Mouse (Mus musculus) neutrophil, adult 59 days (primary cell): ENCODE results near the gene Gm9958. TPM values are rescaled to one million over a fixed set of nuclear protein-coding genes. Genes with fewer than 3 reads are reported as not detected.

Experiments used
- total RNA-seq, 2 experiments: library from RNA; stranded (reverse); gene quantifications; 1 replicate in 1 of 2; 2 replicates in 1 of 2; pipeline ENCODE4 v1.2.4; 2023

Gene Gm9958
- total RNA-seq = 1 to 10 TPM in 1 of 2 experiments, under 1 TPM in 1; 0.82 to 1.4 TPM

DNA sequence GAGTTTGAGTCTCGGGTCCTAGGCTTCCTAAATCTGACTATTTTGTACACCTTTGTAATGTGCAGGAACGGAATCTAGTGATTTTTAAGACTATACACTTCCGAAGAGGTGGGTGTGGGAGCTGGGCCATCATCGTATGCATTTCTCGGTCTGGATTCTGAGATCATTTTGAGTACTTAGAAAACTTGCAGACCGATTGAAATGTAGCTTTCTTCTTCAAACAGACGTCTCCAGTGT, at the start of gene Gm9958:
Gene Gm9958, plus strand, starts transcription at position 138 of the 237 bp plus-strand sequence.

DNA sequence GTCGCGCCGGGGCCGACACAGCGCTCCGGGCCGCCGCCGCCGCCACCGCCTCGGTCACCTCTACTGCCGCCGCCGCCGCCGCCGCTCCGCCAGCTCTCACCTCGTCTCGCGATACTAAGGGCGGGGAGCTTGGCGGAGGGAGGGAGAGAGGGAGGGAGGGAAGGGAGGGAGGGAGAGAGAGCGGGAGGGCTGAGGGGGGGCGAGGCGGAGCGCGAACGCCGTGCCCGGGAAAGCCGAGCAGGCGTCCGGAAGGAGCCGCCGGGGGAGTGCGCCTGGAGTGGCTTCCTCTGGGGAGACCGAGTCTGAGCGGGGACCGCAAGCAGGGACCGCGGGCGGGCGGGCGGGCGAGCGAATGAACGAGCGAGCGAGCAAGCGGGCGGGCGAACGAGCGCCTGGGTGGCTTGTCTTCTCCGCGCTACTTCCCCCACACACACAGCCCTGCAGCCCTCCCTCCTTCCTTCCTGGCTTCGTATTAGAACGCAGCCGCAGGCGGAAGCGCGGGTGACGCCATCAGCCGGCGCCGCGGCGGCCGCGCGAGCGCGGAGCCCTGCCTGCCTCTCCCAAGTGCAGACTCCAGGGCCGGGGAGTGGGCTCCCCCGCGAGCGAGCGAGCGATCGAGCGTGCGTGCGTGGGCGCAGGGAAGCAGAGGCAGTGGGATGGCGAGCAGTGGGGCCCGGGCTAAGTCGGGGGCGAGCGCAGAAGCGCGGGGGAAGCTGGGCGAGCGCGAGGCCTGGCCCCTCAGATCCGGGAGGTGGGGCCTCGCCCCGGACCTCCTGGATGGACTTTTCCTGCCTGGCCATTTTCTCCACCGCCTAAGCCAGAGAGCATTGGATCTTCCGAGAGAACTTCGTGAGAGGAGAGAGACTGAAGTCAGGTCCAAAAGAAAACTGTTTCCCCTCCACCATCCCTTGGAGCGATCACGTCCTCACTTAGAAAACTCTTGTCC, 610 bp upstream of the Gm9958 start, which contains the start of gene Ankrd17:
Gene Ankrd17, minus strand, starts transcription at position 457 of the 946 bp plus-strand sequence.

Other genes starting within 250 kb of the Gm9958 start
- gene Cox18, start 143.2 kb upstream of the Gm9958 start, total RNA-seq = 1 to 10 TPM; 6.2 to 6.4 TPM
- 10 to 100 TPM; 67.1 to 70.0 TPM for gene Ankrd17, start 627 bp upstream of the Gm9958 start, total RNA-seq
- gene Alb, start 93.7 kb downstream of the Gm9958 start, total RNA-seq = not detected
- not detected for gene Afp, start 123.5 kb downstream of the Gm9958 start, total RNA-seq
- not detected for gene Afm, start 151.7 kb downstream of the Gm9958 start, total RNA-seq
- gene 5830473C10Rik, start 193.9 kb downstream of the Gm9958 start, total RNA-seq = not detected